Mouse (Mus musculus) limb, embryonic 12.5 days (tissue): ENCODE measurements around the gene Abhd14a. TPM values are rescaled to one million over a fixed set of nuclear protein-coding genes. Genes with fewer than 3 reads are reported as not detected.

Experiments
- ATAC-seq: fragments of 200-750 bp; cut with Nextera tagmentation; 2 replicates; pipeline ENCODE4 v1.8.0; 2017; ENCODE audit warnings: low read depth, moderate TSS enrichment; ENCODE audit not compliant: insufficient number of reproducible peaks, insufficient read depth, low FRiP score, low TSS enrichment
- H3K27ac ChIP-seq: fragments of 300-500 bp; sonication (generic); 2 replicates; pipeline ENCODE4 v1.5.1; 2016; ENCODE audit warnings: mild to moderate bottlenecking, moderate library complexity
- H3K27me3 ChIP-seq: fragments of 300-500 bp; sonication (generic); 2 replicates; pipeline ENCODE4 v1.6.1; 2016; ENCODE audit warnings: mild to moderate bottlenecking, moderate library complexity
- H3K36me3 ChIP-seq: fragments of 300-500 bp; sonication (generic); 2 replicates; pipeline ENCODE4 v1.6.1; 2016; ENCODE audit warnings: mild to moderate bottlenecking, moderate library complexity
- H3K4me1 ChIP-seq: fragments of 300-500 bp; sonication (generic); replicated peaks from 2 replicates; pipeline ENCODE4 v1.6.1; 2016
- H3K4me2 ChIP-seq: fragments of 300-500 bp; sonication (generic); 2 replicates; pipeline ENCODE4 v1.6.1; 2016; ENCODE audit warnings: mild to moderate bottlenecking, moderate library complexity
- H3K4me3 ChIP-seq: fragments of 300-500 bp; sonication (generic); replicated peaks from 2 replicates; pipeline ENCODE4 v1.5.1; 2016; ENCODE audit warnings: mild to moderate bottlenecking
- H3K9ac ChIP-seq: fragments of 300-500 bp; sonication (generic); replicated peaks from 2 replicates; pipeline ENCODE4 v1.6.1; 2016; ENCODE audit warnings: mild to moderate bottlenecking, moderate library complexity
- H3K9me3 ChIP-seq: fragments of 300-500 bp; sonication (generic); 2 replicates; pipeline ENCODE4 v1.6.1; 2016; ENCODE audit warnings: mild to moderate bottlenecking, moderate library complexity
- WGBS: fragments of 180-500 bp; shearing (Covaris S2); methylation state at CpG from one replicate; pipeline ENCODE4 v1.1.7; 2016; 5-methylcytosine and 5-hydroxymethylcytosine counted together
- polyA plus RNA-seq: library from polyadenylated mRNA; unstranded; fragments of >200 nt; fragmentation: Nextera tagmentation; extraction: Ambion mirVana; gene quantifications from 2 replicates; pipeline ENCODE4 v1.2.1, GENCODE M21; 2016

Abhd14a gene
- polyA plus RNA-seq, 1 experiment from 2014 or later, result 56.0 TPM

DNA sequence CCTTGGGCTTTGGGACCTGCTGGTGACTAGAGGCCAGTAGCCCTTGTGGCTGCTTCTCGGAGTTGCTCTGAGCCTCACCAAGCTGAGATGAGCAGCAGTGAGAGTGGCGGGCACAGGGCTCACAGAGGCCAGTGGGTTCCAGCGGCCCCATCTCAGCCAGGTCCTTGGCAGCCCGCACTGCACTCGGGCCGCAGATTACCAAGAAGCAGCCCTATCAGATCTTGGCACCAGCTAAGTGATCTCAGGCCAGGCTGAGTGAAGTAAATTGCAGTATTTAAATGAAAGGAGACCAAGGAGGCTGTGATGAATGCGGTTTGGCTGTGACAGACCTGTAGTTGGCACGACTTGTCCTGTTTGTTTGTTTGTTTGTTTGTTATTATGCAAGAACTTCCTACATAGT is 53.9 kb downstream of the Abhd14a start:
- 92% methylated on average over 8 of the region's 8 CpGs for WGBS
- Histone ChIP-seq H3K9ac (no peak overlapping the region), H3K27ac (no peak overlapping the region), H3K4me3 (no peak overlapping the region), H3K4me1 (peaks cover 23% of the 10 kb centered on the region), H3K9me3 (no peaks in the 10 kb centered on the region), H3K27me3 (no peaks in the 10 kb centered on the region), H3K4me2 (no peak overlapping the region), H3K36me3 (no peaks in the 10 kb centered on the region)
- ATAC-seq, result no peak

DNA sequence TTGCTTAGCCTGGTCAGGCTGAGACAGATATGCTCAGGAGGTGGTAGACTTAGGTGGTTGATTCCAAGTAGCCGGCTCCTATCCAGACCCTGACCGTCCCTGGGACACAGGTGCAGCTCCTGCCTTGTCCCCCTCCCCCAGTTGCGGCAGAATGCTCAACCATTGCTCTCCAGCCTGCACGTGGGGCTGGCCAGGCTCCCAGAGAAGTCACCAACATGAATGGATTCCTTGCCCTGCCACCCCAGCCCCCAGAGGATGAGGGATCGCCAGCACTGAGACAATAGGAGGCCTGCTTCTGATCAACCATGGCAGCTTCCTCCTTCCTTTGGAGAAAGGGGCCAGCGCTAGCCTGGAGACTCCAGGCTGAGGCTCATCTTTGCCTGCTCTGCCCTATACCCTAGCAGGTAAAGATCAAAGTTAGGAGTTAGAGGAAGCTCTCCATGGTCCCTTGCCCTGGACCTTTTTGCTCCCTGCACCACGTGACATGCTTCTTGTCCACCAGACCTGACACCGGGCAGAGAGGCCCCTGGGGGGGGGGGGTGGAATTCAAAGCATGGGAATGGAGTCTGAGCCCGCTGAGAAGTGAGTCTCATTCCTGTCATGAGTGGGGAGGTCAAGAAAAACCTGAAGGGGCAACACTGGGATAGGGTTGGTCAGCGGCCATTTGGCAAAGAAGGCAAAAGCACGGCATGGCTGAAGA is 54.5 kb downstream of the Abhd14a start:
- H3K27me3 ChIP-seq, result no peaks in the 10 kb centered on the region
- 70% methylated on average over 11 of the region's 11 CpGs for WGBS
- no peak overlapping the region for H3K9ac ChIP-seq
- no peak for ATAC-seq
- H3K9me3 ChIP-seq, result no peaks in the 10 kb centered on the region
- peaks cover 23% of the 10 kb centered on the region for H3K4me1 ChIP-seq
- H3K4me2 ChIP-seq, result no peak overlapping the region
- H3K36me3 ChIP-seq, result no peaks in the 10 kb centered on the region
- no peak overlapping the region for H3K4me3 ChIP-seq
- no peak overlapping the region for H3K27ac ChIP-seq

Other genes starting within 250 kb of the Abhd14a start
- 60.4 and 60.7 TPM in 2 replicates for gene Ppm1m, start 247.9 kb downstream of the Abhd14a start, polyA plus RNA-seq
- gene Twf2, start 244.6 kb downstream of the Abhd14a start, polyA plus RNA-seq, result 62.1 and 69.8 TPM in 2 replicates
- gene Tlr9, start 225.1 kb downstream of the Abhd14a start, polyA plus RNA-seq, result not detected in 2 replicates
- 89.3 and 95.0 TPM in 2 replicates for gene Alas1, start 199.0 kb downstream of the Abhd14a start, polyA plus RNA-seq
- gene Poc1a, start 166.6 kb downstream of the Abhd14a start, polyA plus RNA-seq, result 30.3 and 31.5 TPM in 2 replicates
- 53.7 and 58.9 TPM in 2 replicates for gene Dusp7, start 79.0 kb downstream of the Abhd14a start, polyA plus RNA-seq
- 938 and 976 TPM in 2 replicates for gene Rpl29, start 18.2 kb downstream of the Abhd14a start, polyA plus RNA-seq
- 45.0 and 51.1 TPM in 2 replicates for gene Acy1, start 9.4 kb downstream of the Abhd14a start, polyA plus RNA-seq
- 10.6 and 16.1 TPM in 2 replicates for gene Abhd14b, start 219 bp downstream of the Abhd14a start, polyA plus RNA-seq
- 172 and 176 TPM in 2 replicates for gene Pcbp4, start 5.6 kb upstream of the Abhd14a start, polyA plus RNA-seq
- gene Gpr62, start 18.3 kb upstream of the Abhd14a start, polyA plus RNA-seq, result 0.65 and 0.90 TPM in 2 replicates
- 59.0 and 61.1 TPM in 2 replicates for gene Rrp9, start 28.3 kb upstream of the Abhd14a start, polyA plus RNA-seq
- gene Parp3, start 29.3 kb upstream of the Abhd14a start, polyA plus RNA-seq, result 2.8 and 3.5 TPM in 2 replicates
- not detected in 2 replicates for gene Iqcf1, start 52.3 kb upstream of the Abhd14a start, polyA plus RNA-seq
- not detected in 2 replicates for gene Iqcf5, start 66.9 kb upstream of the Abhd14a start, polyA plus RNA-seq
- not detected in 2 replicates for gene Iqcf3, start 114.0 kb upstream of the Abhd14a start, polyA plus RNA-seq
- gene Iqcf4, start 123.3 kb upstream of the Abhd14a start, polyA plus RNA-seq, result not detected in 2 replicates
- gene Iqcf6, start 178.9 kb upstream of the Abhd14a start, polyA plus RNA-seq, result not detected in 2 replicates
- gene Grm2, start 208.4 kb upstream of the Abhd14a start, polyA plus RNA-seq, result not detected in 2 replicates
- 36.8 and 37.6 TPM in 2 replicates for gene Tex264, start 238.2 kb upstream of the Abhd14a start, polyA plus RNA-seq